Comparison of ENCODE assay signal across 7 mouse cellular contexts in genomic region chr11:120261416-120262355, GRCm38 (mm10). TPM values are rescaled to one million over a fixed set of nuclear protein-coding genes. Genes with fewer than 3 reads are reported as not detected.
DNase-seq lines count a peak whose midpoint lies in the region; ATAC-seq lines count a peak whose summit lies in the region.

No protein-coding gene starts in this region.

- H3K27ac ChIP-seq in embryonic facial prominence, embryonic 13.5 days, result peak overlapping the region; percentile 89
- peak overlapping the region; percentile 58 for H3K27ac ChIP-seq in midbrain, embryonic 11.5 days (ENCODE audit: low read depth, low read length)

- intact Hi-C loops in left cerebral cortex, postnatal 36 days (cut with DNase I), result loop anchor here (2.0 kb wide), 2 partner anchors 21 to 43 kb away; no protein-coding TSS in a partner anchor

- H3K9ac ChIP-seq in embryonic facial prominence, embryonic 13.5 days, result 0 out of 2 replicates have a peak overlapping the region, but pooled peaks have one; percentile 32
- H3K9ac ChIP-seq in midbrain, embryonic 11.5 days (ENCODE audit: low read length), result no peak overlapping the region

- H3K4me3 ChIP-seq in embryonic facial prominence, embryonic 13.5 days, result peak overlapping the region; percentile 8; the same call in 1 of the 2 replicates
- no peak overlapping the region for H3K4me3 ChIP-seq in midbrain, embryonic 11.5 days (ENCODE audit: low read depth, low read length)

- peak; percentile 97 for DNase-seq in adrenal gland, postnatal 14 days
- DNase-seq in heart, adult 18-20 months, result peak; percentile 94 to 96
- DNase-seq in kidney, adult 18-20 months, result peak; percentile 98
- DNase-seq in left cerebral cortex, postnatal 36 days (ENCODE audit: low spot score in 2 of 2), result peak; percentile 92
- no peak for DNase-seq in midbrain, embryonic 11.5 days (ENCODE audit: low spot score, missing footprints)
- peak; percentile 50 to 57 for DNase-seq in spleen, postnatal 36 days (ENCODE audit: low spot score in 2 of 2)

- H3K4me1 ChIP-seq in embryonic facial prominence, embryonic 13.5 days, result peaks cover 100% of the 10 kb centered on the region
- H3K4me1 ChIP-seq in midbrain, embryonic 11.5 days (ENCODE audit: control insufficient read depth, insufficient read depth, low read length), result peaks cover 49% of the 10 kb centered on the region

- peaks cover 15% of the 10 kb centered on the region; the same call in 1 of the 2 replicates for H3K36me3 ChIP-seq in embryonic facial prominence, embryonic 13.5 days
- H3K36me3 ChIP-seq in midbrain, embryonic 11.5 days (ENCODE audit: control insufficient read depth, insufficient read depth, low read length), result peaks cover 4% of the 10 kb centered on the region; the same call in 1 of the 2 replicates

- H3K9me3 ChIP-seq in embryonic facial prominence, embryonic 13.5 days, result no peaks in the 10 kb centered on the region
- H3K9me3 ChIP-seq in midbrain, embryonic 11.5 days (ENCODE audit: control insufficient read depth, low read length), result no peaks in the 10 kb centered on the region

- H3K27me3 ChIP-seq in embryonic facial prominence, embryonic 13.5 days, result no peaks in the 10 kb centered on the region
- no peaks in the 10 kb centered on the region for H3K27me3 ChIP-seq in midbrain, embryonic 11.5 days (ENCODE audit: control insufficient read depth, insufficient read depth, low read length)

- WGBS in embryonic facial prominence, embryonic 13.5 days, result 9% methylated on average over 20 of the region's 20 CpGs
- 52% methylated on average over 20 of the region's 20 CpGs for WGBS in midbrain, embryonic 11.5 days

- H3K4me2 ChIP-seq in embryonic facial prominence, embryonic 13.5 days, result peak overlapping the region; percentile 48
- no peak overlapping the region for H3K4me2 ChIP-seq in midbrain, embryonic 11.5 days

- ATAC-seq in embryonic facial prominence, embryonic 13.5 days (ENCODE audit: insufficient number of reproducible peaks, insufficient read depth, low FRiP score, low TSS enrichment, low read depth), result peak; percentile 85
- 0 out of 2 replicates have a peak, but pooled peaks have one; percentile 6 for ATAC-seq in midbrain, embryonic 11.5 days (ENCODE audit: low FRiP score)

RNA-seq across cellular contexts. Expression of gene Bahcc1, which starts 28.9 kb away (rescaled TPM):
- total RNA-seq in adrenal gland, postnatal 14 days (2021), result 12.4 and 17.2 TPM in 2 replicates
- 13.1 and 13.9 TPM in 2 replicates for polyA plus RNA-seq in embryonic facial prominence, embryonic 13.5 days (2015; fragmentation: Nextera tagmentation; extraction: Ambion mirVana)
- 1 to 10 TPM; 3.5 to 5.0 TPM for total RNA-seq in heart, adult 18-20 months (2021)
- total RNA-seq in left cerebral cortex, postnatal 36 days (2021), result 10 to 100 TPM; 15.3 to 20.9 TPM
- 17.6 and 20.6 TPM in 2 replicates for polyA plus RNA-seq in midbrain, embryonic 11.5 days (2014; fragmentation: Nextera tagmentation; extraction: Ambion mirVana)
